Mouse (Mus musculus) CH12.LX (cell line): ENCODE results near the gene Cfap45. TPM values are rescaled to one million over a fixed set of nuclear protein-coding genes. Genes with fewer than 3 reads are reported as not detected.

Experiments
- DNase-seq: peaks from one replicate; pipeline ENCODE4 v3.0.0-alpha.2; 2013; ENCODE audit errors: extremely low read depth
- H3K27ac ChIP-seq: 2 replicates; pipeline ENCODE4 v1.5.1; 2012; ENCODE audit warnings: low read depth, mild to moderate bottlenecking, control low read depth, moderate library complexity; ENCODE audit not compliant: insufficient read depth
- H3K27me3 ChIP-seq: replicated peaks from 2 replicates; pipeline ENCODE3; 2012; ENCODE audit warnings: inconsistent platforms
- H3K36me3 ChIP-seq, 2 experiments: replicated peaks in 1 of 2; 2 replicates each; pipeline versions ENCODE3 to v1.6.1; 2012; ENCODE audit warnings: inconsistent platforms in 1 of 2, low read length in 1 of 2, mild to moderate bottlenecking in 1 of 2, mixed read lengths in 1 of 2, moderate library complexity in 1 of 2; ENCODE audit not compliant: control insufficient read depth in 1 of 2, insufficient read depth in 1 of 2
- H3K4me1 ChIP-seq, 2 experiments: 2 replicates each; pipeline ENCODE4 v1.6.1; 2012; ENCODE audit warnings: inconsistent platforms in 1 of 2, moderate library complexity in 1 of 2; ENCODE audit not compliant: insufficient read depth in 2 of 2, control insufficient read depth in 1 of 2
- H3K4me2 ChIP-seq: 2 replicates; pipeline ENCODE4 v1.6.1; 2012; ENCODE audit warnings: low read depth, mild to moderate bottlenecking, control low read depth; ENCODE audit not compliant: poor library complexity, insufficient read depth, severe bottlenecking
- H3K4me3 ChIP-seq, 3 experiments: fragments of 150-350 bp in 1 of 3; sonication (generic) in 1 of 3; replicated peaks in 1 of 3; 2 replicates each; pipeline versions ENCODE3 to v1.5.1; 2011 to 2012; ENCODE audit warnings: low read depth in 2 of 3, low read length in 2 of 3, mild to moderate bottlenecking in 2 of 3, moderate library complexity in 2 of 3, control low read depth in 1 of 3, improper control_type of control experiment in 1 of 3, inconsistent platforms in 1 of 3, mixed read lengths in 1 of 3; ENCODE audit not compliant: poor library complexity in 1 of 3
- H3K79me2 ChIP-seq: replicated peaks from 2 replicates; pipeline ENCODE4 v1.6.1; 2012; ENCODE audit warnings: mild to moderate bottlenecking, moderate library complexity; ENCODE audit not compliant: control insufficient read depth, poor library complexity, insufficient read depth, severe bottlenecking; ENCODE audit errors: extremely low read depth
- H3K9ac ChIP-seq: 2 replicates; pipeline ENCODE4 v1.6.1; 2012; ENCODE audit warnings: low read depth, mild to moderate bottlenecking, control low read depth, moderate library complexity; ENCODE audit not compliant: insufficient read depth
- H3K9me3 ChIP-seq: replicated peaks from 2 replicates; pipeline ENCODE3; 2012; ENCODE audit warnings: low read length, inconsistent platforms, mixed read lengths
- BHLHE40 ChIP-seq: IDR thresholded peaks from 2 replicates; pipeline ENCODE4 v1.6.1; 2011; ENCODE audit warnings: mild to moderate bottlenecking, low read depth, low read length, improper control_type of control experiment
- CHD1 ChIP-seq: IDR thresholded peaks from 2 replicates; pipeline ENCODE4 v1.6.1; 2012; ENCODE audit warnings: low read depth, low read length, improper control_type of control experiment, inconsistent platforms
- CTCF ChIP-seq, 2 experiments: IDR thresholded peaks in 1 of 2; conservative IDR thresholded peaks in 1 of 2; 2 replicates each; pipeline ENCODE4 v1.5.1; 2011 to 2012; ENCODE audit warnings: low read depth in 2 of 2, low read length in 2 of 2, improper control_type of control experiment in 1 of 2, inconsistent platforms in 1 of 2, mild to moderate bottlenecking in 1 of 2, moderate library complexity in 1 of 2
- EP300 ChIP-seq: IDR thresholded peaks from 2 replicates; pipeline ENCODE4 v1.6.1; 2011; ENCODE audit warnings: low read length, improper control_type of control experiment
- ETS1 ChIP-seq: conservative IDR thresholded peaks from 2 replicates; pipeline ENCODE4 v1.6.1; 2012; ENCODE audit warnings: low read depth, mild to moderate bottlenecking, inconsistent platforms, low read length, improper control_type of control experiment, moderate library complexity
- GABPA ChIP-seq: IDR thresholded peaks from 2 replicates; pipeline ENCODE4 v1.6.1; 2012; ENCODE audit warnings: low read depth, low read length, improper control_type of control experiment, inconsistent platforms; ENCODE audit not compliant: insufficient replicate concordance
- HCFC1 ChIP-seq: IDR thresholded peaks from 2 replicates; pipeline ENCODE4 v1.6.1; 2012; ENCODE audit warnings: low read depth, mild to moderate bottlenecking, inconsistent platforms, low read length, improper control_type of control experiment
- JUN ChIP-seq: IDR thresholded peaks from 2 replicates; pipeline ENCODE4 v1.6.1; 2011; ENCODE audit warnings: low read depth, mild to moderate bottlenecking, low read length, improper control_type of control experiment, moderate library complexity; ENCODE audit not compliant: insufficient read depth
- JUND ChIP-seq: conservative IDR thresholded peaks from 2 replicates; pipeline ENCODE4 v1.6.1; 2011; ENCODE audit warnings: low read depth, low read length, improper control_type of control experiment
- MAFK ChIP-seq: IDR thresholded peaks from 2 replicates; pipeline ENCODE4 v1.6.1; 2011; ENCODE audit warnings: low read length, improper control_type of control experiment; ENCODE audit not compliant: insufficient replicate concordance
- MAX ChIP-seq: IDR thresholded peaks from 2 replicates; pipeline ENCODE4 v1.6.1; 2011; ENCODE audit warnings: low read length, improper control_type of control experiment
- MYC ChIP-seq: IDR thresholded peaks from 2 replicates; pipeline ENCODE4 v1.6.1; 2011; ENCODE audit warnings: low read depth, mild to moderate bottlenecking, improper control_type of control experiment, low read length
- NELFE ChIP-seq: IDR thresholded peaks from 2 replicates; pipeline ENCODE4 v1.6.1; 2011; ENCODE audit warnings: low read depth, low read length, improper control_type of control experiment
- POLR2AphosphoS2 ChIP-seq: IDR thresholded peaks from 2 replicates; pipeline ENCODE4 v1.6.1; 2011; ENCODE audit warnings: low read depth, low read length, improper control_type of control experiment
- RAD21 ChIP-seq: IDR thresholded peaks from 2 replicates; pipeline ENCODE4 v1.6.1; 2011; ENCODE audit warnings: low read depth, mild to moderate bottlenecking, low read length, improper control_type of control experiment, moderate library complexity
- TBP ChIP-seq: conservative IDR thresholded peaks from 2 replicates; pipeline ENCODE4 v1.6.1; 2011; ENCODE audit warnings: low read depth, low read length, improper control_type of control experiment
- USF1 ChIP-seq: IDR thresholded peaks from 2 replicates; pipeline ENCODE4 v1.6.1; 2014; ENCODE audit warnings: low read depth, mild to moderate bottlenecking, inconsistent platforms, low read length, improper control_type of control experiment
- ZKSCAN1 ChIP-seq: IDR thresholded peaks from 2 replicates; pipeline ENCODE4 v1.6.1; 2012; ENCODE audit warnings: low read depth, inconsistent platforms, low read length, improper control_type of control experiment, borderline replicate concordance
- dilution Hi-C: fragments of 300-500 bp; cut with MboI; formaldehyde crosslinking; loops from 2 replicates; pipeline ENCODE4 v1.14.3; 2020; ENCODE audit warnings: low sequenced_read_pairs; ENCODE audit not compliant: extremely low pct_unique_long_range_greater_than_20kb, extremely low pct_ligation_motif_present
- in situ Hi-C: fragments of 300-500 bp; cut with MboI; formaldehyde crosslinking; loops from 3 replicates; pipeline ENCODE4 v1.14.3; 2019; ENCODE audit warnings: low sequenced_read_pairs, low pct_ligation_motif_present, low pct_unique_long_range_greater_than_20kb, mixed read lengths
- polyA plus RNA-seq: library from polyadenylated mRNA; unstranded; fragments of >175 nt; gene quantifications from 2 replicates; pipeline ENCODE4 v1.2.1, GENCODE M21; 2012; ENCODE audit warnings: low read depth; ENCODE audit not compliant: insufficient read length
- total RNA-seq, 2 experiments: library from RNA; depleted of rRNA; stranded (reverse); fragments of 300-350 nt in 1 of 2; fragments of >200 nt in 1 of 2; gene quantifications; 2 replicates each; pipeline ENCODE4 v1.2.3; 2012 to 2014

Cfap45 gene
- total and polyA plus RNA-seq, 3 experiments = not detected

GRCm38 (mm10) chr1:172552623-172553022 lies 32.0 kb downstream of the Cfap45 start:
- H3K9ac ChIP-seq = no peak overlapping the region
- dilution Hi-C loops = no loop called here
- peaks cover 23% of the 10 kb centered on the region for H3K27me3 ChIP-seq
- no peak overlapping the region for H3K27ac ChIP-seq
- H3K4me2 ChIP-seq = no peak overlapping the region
- no peak for DNase-seq
- H3K79me2 ChIP-seq = no peaks in the 10 kb centered on the region
- in situ Hi-C loops = loop anchor here (5.0 kb wide), 1 partner anchor 35 kb away; no protein-coding TSS in a partner anchor
- H3K4me1 ChIP-seq = peaks cover 8 to 33% of the 10 kb centered on the region in 2 experiments
- H3K36me3 ChIP-seq = no peaks in the 10 kb centered on the region
- H3K9me3 ChIP-seq = no peaks in the 10 kb centered on the region
- H3K4me3 ChIP-seq = no peak overlapping the region
- TF ChIP-seq JUND (no peak), TBP (no peak), CHD1 (no peak), EP300 (no peak), NELFE (no peak), CTCF (conservative IDR thresholded peaks at IDR 0.05 in 1 of 2, IDR thresholded peaks at IDR 0.05 in 1 of 2; ENCODE audit: low read depth in 2 of 2, low read length in 2 of 2) (no peak), ETS1 (no peak), GABPA (no peak), MYC (no peak), POLR2AphosphoS2 (no peak), JUN (no peak), BHLHE40 (no peak), HCFC1 (no peak), RAD21 (no peak), MAX (no peak), MAFK (no peak), ZKSCAN1 (no peak), USF1 (no peak)
- TF ChIP-seq, all 38 proteins: peak for 0

- TF ChIP-seq ETS1 (no peak), MYC (no peak)
- Histone ChIP-seq H3K9me3 (no peaks in the 10 kb centered on the region), H3K36me3 (no peaks in the 10 kb centered on the region), H3K79me2 (no peaks in the 10 kb centered on the region), H3K4me2 (no peak within 1 kb of the TSS), H3K27me3 (peaks cover 42% of the 10 kb centered on the region), H3K9ac (no peak within 1 kb of the TSS), H3K4me3 (no peak within 1 kb of the TSS), H3K4me1 (peaks cover 0 to 16% of the 10 kb centered on the region in 2 experiments; a peak in 2 of 4 replicates), H3K27ac (no peak within 1 kb of the TSS)
- in situ Hi-C loops (no loop called here), dilution Hi-C loops (no loop called here)
- no peak for DNase-seq
Observed at GRCm38 (mm10) chr1:172555638-172556037, 35.0 kb downstream of the Cfap45 start, which contains the start of gene Vsig8. TSS of gene Vsig8 (plus strand) at chr1:172555938.
